Comparison of ENCODE assay signal across 10 mouse cellular contexts in genomic region chr5:130450031-130450541, GRCm38 (mm10).
DNase-seq lines count a peak whose midpoint lies in the region; ATAC-seq and TF ChIP-seq lines count a peak whose summit lies in the region.
"Had no signal": no experiment of that assay in that cellular context is flagged by ENCODE, and none has a peak within 500 bp of the region (broad histone marks: within the 10 kb centered on the region; RNA-seq: fewer than 3 reads in every experiment).

No protein-coding gene starts in this region.

- no peak for TF ChIP-seq CTCF in cerebellum, adult 2 months (IDR thresholded peaks at IDR 0.05; ENCODE audit: borderline replicate concordance, insufficient read depth, low read depth, low read length)
- TF ChIP-seq CTCF in kidney, adult 2 months (conservative IDR thresholded peaks at IDR 0.05; ENCODE audit: insufficient read depth, insufficient read length, low read depth, low read length), result no peak

- WGBS in cerebellum, adult 2 months, result 9% methylated on average over 14 of the region's 14 CpGs
- WGBS in embryonic facial prominence, embryonic 14.5 days, result 6% methylated on average over 13 of the region's 14 CpGs
- 10% methylated on average over 14 of the region's 14 CpGs for WGBS in kidney, adult 2 months

- ATAC-seq in embryonic facial prominence, embryonic 14.5 days (ENCODE audit: low read depth), result no peak

- H3K36me3 ChIP-seq in embryonic facial prominence, embryonic 14.5 days (ENCODE audit: control insufficient read depth, insufficient read depth, low read length), result no peaks in the 10 kb centered on the region
- H3K36me3 ChIP-seq in kidney, adult 2 months (ENCODE audit: control insufficient read depth, insufficient read depth, low read length), result no peaks in the 10 kb centered on the region
- H3K36me3 ChIP-seq: liver, embryonic 15.5 days; stomach, embryonic 15.5 days had no signal

- no peaks in the 10 kb centered on the region for H3K9me3 ChIP-seq in embryonic facial prominence, embryonic 14.5 days (ENCODE audit: control insufficient read depth, low read length)
- H3K9me3 ChIP-seq: liver, embryonic 15.5 days; stomach, embryonic 15.5 days had no signal

- no peak overlapping the region for H3K9ac ChIP-seq in embryonic facial prominence, embryonic 14.5 days (ENCODE audit: low read depth, low read length)
- H3K9ac ChIP-seq: liver, embryonic 15.5 days; stomach, embryonic 15.5 days had no signal

- peak overlapping the region; percentile 94 for H3K4me2 ChIP-seq in embryonic facial prominence, embryonic 14.5 days (ENCODE audit: low read depth, low read length)
- H3K4me2 ChIP-seq: liver, embryonic 15.5 days had no signal

- H3K4me1 ChIP-seq in cerebellum, adult 2 months (ENCODE audit: control insufficient read depth, insufficient read depth, low read length), result peaks cover 39% of the 10 kb centered on the region
- H3K4me1 ChIP-seq in embryonic facial prominence, embryonic 14.5 days (ENCODE audit: control insufficient read depth, insufficient read depth, low read length), result 0 out of 2 replicates have a peak, but pooled peaks cover 8% of the 10 kb centered on the region
- no peaks in the 10 kb centered on the region for H3K4me1 ChIP-seq in kidney, adult 2 months (ENCODE audit: control insufficient read depth, insufficient read depth, low read length)
- H3K4me1 ChIP-seq: liver, embryonic 15.5 days had no signal

- DNase-seq in cerebellum, adult 2 months, result peak; percentile 52 to 57
- no peak for DNase-seq in embryonic facial prominence, embryonic 14.5 days (ENCODE audit: low spot score)
- DNase-seq in layer of hippocampus, postnatal 10 days (ENCODE audit: low spot score in 2 of 2), result peak; percentile 17 to 50
- DNase-seq in neural tube, embryonic 10.5 days (ENCODE audit: extremely low spot score, low spot score), result peak; percentile 19
- no peak for DNase-seq in T-cell, adult 2 months (ENCODE audit: low spot score)
- DNase-seq in kidney, adult 2 months, result no peak
- DNase-seq in gastrocnemius, postnatal 4 days (ENCODE audit: low spot score in 2 of 2), result no peak
- DNase-seq in adrenal gland, adult 2 months, result no peak

- H3K4me3 ChIP-seq in cerebellum, adult 2 months (replicated peaks; ENCODE audit: insufficient read depth, low read depth, low read length), result peak overlapping the region; percentile 72
- peak overlapping the region; percentile 50 for H3K4me3 ChIP-seq in embryonic facial prominence, embryonic 14.5 days (ENCODE audit: low read depth, low read length)
- no peak overlapping the region for H3K4me3 ChIP-seq in kidney, adult 2 months (ENCODE audit: insufficient read depth, low read depth, low read length)
- H3K4me3 ChIP-seq: liver, embryonic 15.5 days had no signal

- no peaks in the 10 kb centered on the region for H3K27me3 ChIP-seq in cerebellum, adult 2 months (ENCODE audit: control insufficient read depth, insufficient read depth, low read length)
- H3K27me3 ChIP-seq in embryonic facial prominence, embryonic 14.5 days (replicated peaks; ENCODE audit: control insufficient read depth, insufficient read depth, low read length), result peaks cover 56% of the 10 kb centered on the region
- no peaks in the 10 kb centered on the region for H3K27me3 ChIP-seq in kidney, adult 2 months (replicated peaks; ENCODE audit: control insufficient read depth, insufficient read depth, low read length)

- H3K27ac ChIP-seq in cerebellum, adult 2 months (ENCODE audit: insufficient read depth, low read length), result no peak overlapping the region
- no peak overlapping the region for H3K27ac ChIP-seq in embryonic facial prominence, embryonic 14.5 days (replicated peaks; ENCODE audit: low read depth, low read length)
- no peak overlapping the region for H3K27ac ChIP-seq in kidney, adult 2 months (ENCODE audit: insufficient read depth, low read depth, low read length)
- H3K27ac ChIP-seq: liver, embryonic 15.5 days; stomach, embryonic 15.5 days had no signal

- TF ChIP-seq POLR2A in cerebellum, adult 2 months (IDR thresholded peaks at IDR 0.05; ENCODE audit: borderline replicate concordance, insufficient read depth, low read length), result no peak
- TF ChIP-seq POLR2A in kidney, adult 2 months (IDR thresholded peaks at IDR 0.05; ENCODE audit: low read depth, low read length), result no peak

Comparison
In these comparisons a context has a peak if more than half of its experiments do, and no peak if none do; other contexts are left out.
1. DNase-seq: peak in cerebellum, adult 2 months (2 of 2), layer of hippocampus, postnatal 10 days (2 of 2) and neural tube, embryonic 10.5 days (single experiment); none in embryonic facial prominence, embryonic 14.5 days (single experiment), T-cell, adult 2 months (single experiment), kidney, adult 2 months (single experiment), gastrocnemius, postnatal 4 days (0 of 2) and adrenal gland, adult 2 months (single experiment).